Mouse (Mus musculus) MEL (cell line): ENCODE data around the gene Fcrlb. TPM values are rescaled to one million over a fixed set of nuclear protein-coding genes. Genes with fewer than 3 reads are reported as not detected.

ENCODE experiments used
- polyA plus RNA-seq, 2 experiments: library from polyadenylated mRNA; stranded (reverse) in 1 of 2; unstranded in 1 of 2; fragments of >175 nt in 1 of 2; fragments of >200 nt in 1 of 2; gene quantifications; 2 replicates each; pipeline versions ENCODE4 v1.2.1 to v1.2.4; 2012; ENCODE audit warnings: low replicate concordance in 2 of 2, low read depth in 1 of 2; ENCODE audit not compliant: insufficient read length in 2 of 2, insufficient read depth in 1 of 2, missing spikeins in 1 of 2
- total RNA-seq: library from RNA; depleted of rRNA; stranded (reverse); fragments of 300-350 nt; gene quantifications from 2 replicates; pipeline ENCODE4 v1.2.3, GENCODE M21; 2012; rRNA removed

The Fcrlb gene
- total and polyA plus RNA-seq, 3 experiments, result not detected

Other genes starting within 250 kb of the Fcrlb start
- gene Atf6, start 45.2 kb downstream of the Fcrlb start, total RNA-seq, result 11.7 and 14.3 TPM in 2 replicates
- 10 to 100 TPM in 1 of 2 experiments, not detected in 1; 16.4 TPM for gene Atf6, start 45.2 kb downstream of the Fcrlb start, polyA plus RNA-seq
- 3.1 and 5.5 TPM in 2 replicates for gene Gm26620, start 27.9 kb downstream of the Fcrlb start, total RNA-seq
- gene Gm26620, start 27.9 kb downstream of the Fcrlb start, polyA plus RNA-seq, result 1 to 10 TPM in 1 of 2 experiments, not detected in 1; 1.0 TPM
- 41.8 and 50.0 TPM in 2 replicates for gene Dusp12, start 27.4 kb downstream of the Fcrlb start, total RNA-seq
- gene Dusp12, start 27.4 kb downstream of the Fcrlb start, polyA plus RNA-seq, result 10 to 100 TPM in 1 of 2 experiments, not detected in 1; 33.8 TPM
- gene Fcrla, start 14.6 kb upstream of the Fcrlb start, total RNA-seq, result 0.12 and 0.39 TPM in 2 replicates
- under 1 TPM in 1 of 2 experiments, not detected in 1; 0.18 TPM for gene Fcrla, start 14.6 kb upstream of the Fcrlb start, polyA plus RNA-seq
- gene Fcgr2b, start 63.6 kb upstream of the Fcrlb start, total RNA-seq, result 4.7 and 6.4 TPM in 2 replicates
- 1 to 10 TPM in 1 of 2 experiments, not detected in 1; 8.2 TPM for gene Fcgr2b, start 63.6 kb upstream of the Fcrlb start, polyA plus RNA-seq
- not detected in 2 replicates for gene Fcgr4, start 106.0 kb upstream of the Fcrlb start, total RNA-seq
- gene Fcgr4, start 106.0 kb upstream of the Fcrlb start, polyA plus RNA-seq, result not detected
- 0.39 and 0.62 TPM in 2 replicates for gene Fcgr3, start 152.0 kb upstream of the Fcrlb start, total RNA-seq
- gene Fcgr3, start 152.0 kb upstream of the Fcrlb start, polyA plus RNA-seq, result 1 to 10 TPM in 1 of 2 experiments, not detected in 1; 6.1 TPM
- 0.69 and 0.75 TPM in 2 replicates for gene Cfap126, start 201.0 kb upstream of the Fcrlb start, total RNA-seq
- gene Cfap126, start 201.0 kb upstream of the Fcrlb start, polyA plus RNA-seq, result 1 to 10 TPM in 1 of 2 experiments, not detected in 1; 3.5 TPM
- 79.4 and 88.2 TPM in 2 replicates for gene Sdhc, start 237.7 kb upstream of the Fcrlb start, total RNA-seq
- 100 to 1,000 TPM in 1 of 2 experiments, not detected in 1; 224 TPM for gene Sdhc, start 237.7 kb upstream of the Fcrlb start, polyA plus RNA-seq
- 0.10 TPM in 1 of 2 replicates, not detected in the other for gene Mpz, start 237.8 kb upstream of the Fcrlb start, total RNA-seq
- gene Mpz, start 237.8 kb upstream of the Fcrlb start, polyA plus RNA-seq, result under 1 TPM in 1 of 2 experiments, not detected in 1; 0.28 TPM